Mouse (Mus musculus) kidney, embryonic 15.5 days (tissue): ENCODE results near the gene Zbtb17. TPM values are rescaled to one million over a fixed set of nuclear protein-coding genes. Genes with fewer than 3 reads are reported as not detected.

Experiments used
- ATAC-seq: fragments of 200-750 bp; cut with Nextera tagmentation; replicated peaks from 2 replicates; pipeline ENCODE4 v1.8.0; 2017; ENCODE audit warnings: moderate TSS enrichment; ENCODE audit not compliant: low FRiP score
- H3K27ac ChIP-seq: fragments of 300-500 bp; sonication (generic); 2 replicates; pipeline ENCODE4 v1.5.1; 2015; ENCODE audit warnings: mild to moderate bottlenecking, inconsistent platforms
- H3K27me3 ChIP-seq: fragments of 300-500 bp; sonication (generic); 2 replicates; pipeline ENCODE4 v1.6.1; 2015; ENCODE audit warnings: inconsistent platforms
- H3K36me3 ChIP-seq: fragments of 300-500 bp; sonication (generic); 2 replicates; pipeline ENCODE4 v1.6.1; 2015; ENCODE audit warnings: inconsistent platforms
- H3K4me1 ChIP-seq: fragments of 300-500 bp; sonication (generic); 2 replicates; pipeline ENCODE4 v1.6.1; 2015; ENCODE audit warnings: inconsistent platforms
- H3K4me2 ChIP-seq: fragments of 300-500 bp; sonication (generic); 2 replicates; pipeline ENCODE4 v1.6.1; 2015; ENCODE audit warnings: moderate library complexity, mild to moderate bottlenecking, inconsistent platforms
- H3K4me3 ChIP-seq: fragments of 300-500 bp; sonication (generic); replicated peaks from 2 replicates; pipeline ENCODE4 v1.5.1; 2015; ENCODE audit warnings: mild to moderate bottlenecking, inconsistent platforms
- H3K9ac ChIP-seq: fragments of 300-500 bp; sonication (generic); 2 replicates; pipeline ENCODE4 v1.6.1; 2015; ENCODE audit warnings: mild to moderate bottlenecking, inconsistent platforms
- H3K9me3 ChIP-seq: fragments of 300-500 bp; sonication (generic); replicated peaks from 2 replicates; pipeline ENCODE4 v1.6.1; 2016; ENCODE audit warnings: inconsistent platforms
- WGBS: fragments of 180-500 bp; shearing (Covaris S2); methylation state at CpG from one replicate; pipeline ENCODE4 v1.1.7; 2015; ENCODE audit warnings: mixed read lengths; 5-methylcytosine and 5-hydroxymethylcytosine counted together
- polyA plus RNA-seq: library from polyadenylated mRNA; unstranded; fragments of >200 nt; fragmentation: Nextera tagmentation; extraction: Ambion mirVana; gene quantifications from 2 replicates; pipeline ENCODE4 v1.2.1, GENCODE M21; 2015

The Zbtb17 gene
- polyA plus RNA-seq, 1 experiment from 2014 or later: 39.8 TPM

- Histone ChIP-seq H3K36me3 (no peaks in the 10 kb centered on the region), H3K4me3 (no peak overlapping the region), H3K4me2 (no peak overlapping the region), H3K9ac (no peak overlapping the region), H3K9me3 (no peaks in the 10 kb centered on the region), H3K27ac (no peak overlapping the region), H3K27me3 (no peaks in the 10 kb centered on the region), H3K4me1 (peaks cover 25% of the 10 kb centered on the region)
- 82% methylated on average over 6 of the region's 6 CpGs for WGBS
- no peak for ATAC-seq
Measured at GRCm38 (mm10) chr4:141429381-141429780, 15.1 kb upstream of the Zbtb17 start.

DNA sequence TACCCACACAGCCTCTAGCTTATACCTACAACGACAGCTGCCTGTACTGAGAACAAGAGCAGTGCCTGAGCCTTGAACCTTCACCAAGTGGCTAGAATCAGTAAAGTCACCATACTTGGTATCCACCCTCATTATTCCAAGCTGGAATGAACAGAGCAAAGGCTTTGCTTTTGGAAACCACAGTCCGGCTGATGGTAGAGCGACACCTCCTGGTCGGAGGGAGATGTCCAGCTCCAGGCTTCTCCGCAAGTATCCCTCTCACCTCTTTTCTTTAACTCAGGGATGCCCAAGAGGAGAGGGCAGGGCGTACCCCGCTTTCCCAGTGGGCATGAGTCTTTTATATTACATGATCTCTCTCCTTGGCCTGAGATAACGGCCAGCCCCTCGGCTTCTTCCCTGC is 14.6 kb upstream of the Zbtb17 start:
- Histone ChIP-seq H3K27ac (no peak overlapping the region), H3K27me3 (no peaks in the 10 kb centered on the region), H3K4me2 (no peak overlapping the region), H3K36me3 (no peaks in the 10 kb centered on the region), H3K4me1 (peaks cover 25% of the 10 kb centered on the region), H3K9ac (no peak overlapping the region), H3K4me3 (no peak overlapping the region), H3K9me3 (no peaks in the 10 kb centered on the region)
- no peak for ATAC-seq
- 51% methylated on average over 9 of the region's 9 CpGs for WGBS

DNA sequence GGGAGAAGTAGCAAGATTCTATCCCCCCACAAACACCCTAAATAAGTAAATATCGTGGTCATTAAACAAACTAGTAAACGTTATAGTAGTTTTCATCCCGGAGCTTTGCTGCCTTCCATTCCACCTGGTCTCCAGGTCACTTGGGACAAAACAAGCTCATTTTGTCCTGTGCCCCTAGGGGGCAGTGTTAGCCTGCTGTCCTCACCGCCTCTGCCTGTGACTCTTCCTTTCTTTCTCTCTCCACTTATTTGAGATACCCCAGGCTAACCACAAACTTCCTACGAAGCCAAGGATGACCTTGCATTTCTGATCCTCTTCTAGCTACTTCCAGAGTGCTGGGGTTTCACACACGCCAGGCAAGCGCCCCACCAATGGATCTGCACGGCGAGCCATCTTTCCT is 13.5 kb upstream of the Zbtb17 start:
- peaks cover 15% of the 10 kb centered on the region for H3K4me1 ChIP-seq
- H3K4me3 ChIP-seq: no peak overlapping the region
- ATAC-seq: no peak
- WGBS: 47% methylated on average over 9 of the region's 9 CpGs
- no peaks in the 10 kb centered on the region for H3K36me3 ChIP-seq
- H3K4me2 ChIP-seq: no peak overlapping the region
- H3K27me3 ChIP-seq: no peaks in the 10 kb centered on the region
- H3K9ac ChIP-seq: no peak overlapping the region
- H3K9me3 ChIP-seq: no peaks in the 10 kb centered on the region
- no peak overlapping the region for H3K27ac ChIP-seq

DNA sequence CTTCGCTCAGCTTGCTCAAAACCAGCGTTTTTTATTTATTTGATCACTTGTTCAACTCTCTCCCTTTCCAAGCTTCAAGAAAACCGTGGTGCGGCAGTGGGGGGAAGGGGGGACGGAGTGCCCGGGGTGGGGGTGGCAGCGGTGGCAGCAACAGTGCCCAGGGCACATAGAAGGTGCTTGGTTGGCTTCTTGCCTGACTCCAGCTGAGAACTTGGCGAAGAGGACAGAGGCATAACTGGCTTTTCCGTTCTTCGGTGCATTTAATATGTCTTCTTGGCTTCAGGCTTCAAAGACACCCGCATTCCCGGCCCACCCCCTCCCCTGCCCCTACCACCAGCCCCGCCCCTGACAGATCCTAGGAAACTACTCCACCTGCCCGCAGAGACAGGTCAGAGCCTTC is 11.8 kb upstream of the Zbtb17 start:
- Histone ChIP-seq H3K9ac (no peak overlapping the region), H3K9me3 (no peaks in the 10 kb centered on the region), H3K27me3 (no peaks in the 10 kb centered on the region), H3K27ac (no peak overlapping the region), H3K4me1 (no peaks in the 10 kb centered on the region), H3K4me3 (no peak overlapping the region), H3K4me2 (no peak overlapping the region), H3K36me3 (no peaks in the 10 kb centered on the region)
- ATAC-seq: no peak
- 53% methylated on average over 14 of the region's 14 CpGs for WGBS

GRCm38 (mm10) chr4:141433191-141433590 is 11.3 kb upstream of the Zbtb17 start:
- Histone ChIP-seq H3K4me1 (no peaks in the 10 kb centered on the region), H3K9me3 (no peaks in the 10 kb centered on the region), H3K27ac (no peak overlapping the region), H3K36me3 (no peaks in the 10 kb centered on the region), H3K9ac (no peak overlapping the region), H3K4me2 (no peak overlapping the region), H3K4me3 (no peak overlapping the region), H3K27me3 (no peaks in the 10 kb centered on the region)
- ATAC-seq: no peak
- WGBS: 84% methylated on average over 18 of the region's 18 CpGs

- WGBS: 77% methylated on average over 1 of the region's 1 CpGs
- no peaks in the 10 kb centered on the region for H3K36me3 ChIP-seq
- ATAC-seq: no peak
- H3K27ac ChIP-seq: no peak within 1 kb of the TSS
- H3K27me3 ChIP-seq: no peaks in the 10 kb centered on the region
- 0 out of 2 replicates have a peak, but pooled peaks cover 3% of the 10 kb centered on the region for H3K4me1 ChIP-seq
- no peak within 1 kb of the TSS for H3K4me2 ChIP-seq
- no peaks in the 10 kb centered on the region for H3K9me3 ChIP-seq
- H3K9ac ChIP-seq: no peak within 1 kb of the TSS
- no peak within 1 kb of the TSS for H3K4me3 ChIP-seq
Measured at GRCm38 (mm10) chr4:141435974-141436373, 8.5 kb upstream of the Zbtb17 start, which contains the start of gene Srarp. Gene Srarp, minus strand, starts transcription at chr4:141436105.

DNA sequence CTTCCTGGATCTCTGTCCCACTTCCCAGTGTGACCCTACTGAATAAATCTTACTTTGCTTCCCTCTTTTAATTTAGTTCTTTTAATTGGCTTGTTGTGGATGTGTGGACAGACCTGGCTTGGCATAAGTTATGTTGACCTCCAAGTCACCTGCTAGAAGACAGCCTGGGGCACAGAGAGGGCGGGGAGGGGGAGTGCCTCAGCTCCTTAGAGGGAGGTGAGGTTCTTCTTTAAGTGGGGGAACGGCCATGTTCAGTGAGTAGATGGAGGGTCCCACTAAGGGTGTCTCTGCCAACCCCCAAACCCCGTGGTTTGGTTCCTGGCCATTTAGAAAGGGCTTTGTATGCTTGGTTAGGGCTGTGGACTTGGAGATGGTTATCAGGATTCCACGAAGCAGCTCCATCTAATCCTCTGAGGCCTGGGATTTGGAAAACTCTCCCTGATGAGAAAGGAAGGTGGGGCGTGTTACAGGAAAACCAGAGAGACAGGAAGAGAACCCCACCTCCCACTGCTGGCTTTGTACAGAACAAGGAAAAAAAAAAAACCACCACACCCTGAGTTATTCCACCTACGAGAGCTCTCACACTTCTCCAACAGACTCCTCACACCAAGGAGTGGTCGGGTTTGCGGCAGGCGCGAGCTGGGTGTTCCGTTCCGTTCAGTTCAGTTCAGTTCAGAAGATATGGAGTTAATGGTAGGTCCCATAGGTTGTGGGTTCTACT is 5.2 kb upstream of the Zbtb17 start:
- no peak for ATAC-seq
- H3K36me3 ChIP-seq: no peaks in the 10 kb centered on the region
- no peak overlapping the region for H3K9ac ChIP-seq
- no peaks in the 10 kb centered on the region for H3K9me3 ChIP-seq
- peaks cover 12% of the 10 kb centered on the region for H3K4me1 ChIP-seq
- no peak overlapping the region for H3K4me3 ChIP-seq
- no peak overlapping the region for H3K27ac ChIP-seq
- 75% methylated on average over 12 of the region's 12 CpGs for WGBS
- no peak overlapping the region for H3K4me2 ChIP-seq
- no peaks in the 10 kb centered on the region for H3K27me3 ChIP-seq

- Histone ChIP-seq H3K9ac (no peak overlapping the region), H3K9me3 (no peaks in the 10 kb centered on the region), H3K4me3 (no peak overlapping the region), H3K27ac (no peak overlapping the region), H3K4me2 (no peak overlapping the region), H3K27me3 (no peaks in the 10 kb centered on the region), H3K36me3 (no peaks in the 10 kb centered on the region), H3K4me1 (peaks cover 20% of the 10 kb centered on the region)
- 0 out of 2 replicates have a peak, but pooled peaks have one; percentile 28 for ATAC-seq
Measured at GRCm38 (mm10) chr4:141440877-141441276, 3.6 kb upstream of the Zbtb17 start.

- H3K4me1 ChIP-seq: peaks cover 27% of the 10 kb centered on the region
- peak overlapping the region; percentile 96 for H3K9ac ChIP-seq
- no peaks in the 10 kb centered on the region for H3K9me3 ChIP-seq
- WGBS: 43% methylated on average over 11 of the region's 11 CpGs
- H3K27ac ChIP-seq: peak overlapping the region; percentile 49; the same call in 1 of the 2 replicates
- peak overlapping the region; percentile 99 for H3K4me3 ChIP-seq
- peaks cover 21% of the 10 kb centered on the region for H3K36me3 ChIP-seq
- no peak for ATAC-seq
- no peaks in the 10 kb centered on the region for H3K27me3 ChIP-seq
- peak overlapping the region; percentile 85 for H3K4me2 ChIP-seq
Measured at GRCm38 (mm10) chr4:141443641-141444429, 619 bp upstream of the Zbtb17 start.

DNA sequence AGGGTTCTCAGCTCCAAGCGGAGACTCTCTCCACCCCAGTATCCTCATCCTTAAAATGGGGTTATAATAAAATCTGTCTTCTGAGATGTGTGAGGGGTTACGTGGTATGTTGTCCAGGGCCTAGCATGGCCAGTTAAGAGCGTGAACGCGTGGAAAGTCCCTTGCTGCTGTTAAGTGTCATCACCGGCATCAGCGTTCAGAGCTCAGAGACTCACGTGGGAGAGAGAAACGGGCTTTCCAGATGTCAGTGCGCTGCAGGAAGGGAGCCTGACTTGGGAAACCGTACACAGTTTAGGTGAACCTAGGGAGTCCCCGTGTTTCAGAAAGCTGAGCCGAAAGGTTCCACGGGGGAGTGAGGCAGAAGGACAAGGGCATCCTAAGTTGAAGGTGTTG is 870 bp downstream of the Zbtb17 start:
- peaks cover 25% of the 10 kb centered on the region for H3K4me1 ChIP-seq
- H3K9ac ChIP-seq: peak overlapping the region; percentile 96
- 8% methylated on average over 14 of the region's 14 CpGs for WGBS
- peak overlapping the region; percentile 99 for H3K4me3 ChIP-seq
- no peaks in the 10 kb centered on the region for H3K9me3 ChIP-seq
- ATAC-seq: 0 out of 2 replicates have a peak, but pooled peaks have one; percentile 2
- no peaks in the 10 kb centered on the region for H3K27me3 ChIP-seq
- H3K4me2 ChIP-seq: peak overlapping the region; percentile 85
- peak overlapping the region; percentile 76; the same call in 1 of the 2 replicates for H3K27ac ChIP-seq
- peaks cover 35% of the 10 kb centered on the region for H3K36me3 ChIP-seq

DNA sequence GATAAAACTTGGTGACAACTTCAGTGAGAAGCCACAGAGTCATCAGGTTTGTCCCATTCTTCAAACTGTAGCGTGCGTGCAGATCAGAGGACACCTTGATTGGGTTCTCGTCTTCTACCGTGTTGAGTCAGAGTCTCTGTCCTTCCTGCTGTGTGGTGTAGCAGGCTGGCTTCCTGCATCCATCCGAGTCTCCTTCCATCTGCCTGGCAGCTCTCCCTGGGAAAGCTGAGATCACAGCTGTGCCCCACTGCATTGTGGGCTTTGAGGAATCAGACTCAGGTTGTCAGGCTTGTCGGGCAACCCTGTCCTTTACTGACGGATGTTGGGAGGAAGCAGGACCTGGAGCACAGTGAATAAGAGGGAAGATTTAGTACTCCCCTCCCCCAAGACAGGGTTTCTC is 1.8 kb downstream of the Zbtb17 start:
- Histone ChIP-seq H3K9me3 (no peaks in the 10 kb centered on the region), H3K4me2 (0 out of 2 replicates have a peak overlapping the region, but pooled peaks have one; percentile 85), H3K36me3 (peaks cover 40% of the 10 kb centered on the region), H3K27ac (no peak overlapping the region), H3K4me3 (no peak overlapping the region), H3K9ac (peak overlapping the region; percentile 96; the same call in 1 of the 2 replicates), H3K27me3 (no peaks in the 10 kb centered on the region), H3K4me1 (peaks cover 25% of the 10 kb centered on the region)
- 68% methylated on average over 7 of the region's 7 CpGs for WGBS
- ATAC-seq: no peak

DNA sequence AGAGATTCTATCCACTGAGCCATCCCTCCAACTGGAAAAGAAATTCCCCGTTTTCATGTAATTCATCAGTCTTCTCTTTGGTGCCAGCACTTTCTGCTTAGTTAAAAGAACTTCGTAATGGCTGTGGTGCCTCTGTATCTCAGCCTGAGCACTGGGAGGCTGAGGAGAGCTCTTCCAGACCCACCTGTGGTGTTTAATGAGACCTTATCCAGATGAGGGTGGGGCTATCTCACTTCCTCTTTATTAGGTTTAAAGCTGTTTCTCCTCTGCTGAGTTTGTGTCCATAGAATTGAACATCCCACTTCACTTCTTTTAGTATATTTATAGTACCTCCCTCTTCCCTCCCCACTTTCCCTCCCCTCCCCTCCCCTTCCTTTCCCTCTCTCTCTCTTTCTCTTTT is 6.8 kb downstream of the Zbtb17 start:
- Histone ChIP-seq H3K9me3 (no peaks in the 10 kb centered on the region), H3K4me2 (no peak overlapping the region), H3K4me3 (no peak overlapping the region), H3K27me3 (no peaks in the 10 kb centered on the region), H3K27ac (no peak overlapping the region), H3K9ac (no peak overlapping the region), H3K36me3 (peaks cover 65% of the 10 kb centered on the region), H3K4me1 (peaks cover 20% of the 10 kb centered on the region)
- no peak for ATAC-seq
- WGBS: 85% methylated on average over 2 of the region's 2 CpGs
